Mouse (Mus musculus): Measurements from ENCODE around the gene Rad51d. TPM values are rescaled to one million over a fixed set of nuclear protein-coding genes. Genes with fewer than 3 reads are reported as not detected.

Rad51d gene
- 20.8 TPM for total RNA-seq (2023)

DNA sequence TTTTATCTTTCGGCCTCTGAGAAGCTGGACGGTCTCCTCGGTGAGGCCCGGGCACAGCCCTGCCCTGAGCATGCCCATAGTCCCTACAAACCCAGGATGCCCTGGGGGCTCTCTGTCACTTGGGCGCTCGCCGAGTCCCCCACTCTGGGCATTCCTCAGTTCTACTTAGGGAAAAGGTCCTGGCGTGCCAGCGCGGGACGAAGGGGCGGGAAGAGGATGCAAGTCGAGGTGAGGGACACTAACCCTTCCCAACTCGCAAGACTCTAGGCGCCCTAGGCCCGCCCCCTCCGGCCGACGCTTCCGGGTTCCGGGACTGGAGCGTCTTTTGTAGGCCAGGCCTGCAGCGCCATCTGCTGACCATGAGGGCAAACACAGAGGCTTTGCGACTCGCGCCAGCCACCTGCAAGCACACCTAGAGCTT is at the start of gene Rad51d:
Rad51d (minus strand) TSS at position 273 of the 421 bp plus-strand sequence.

DNA sequence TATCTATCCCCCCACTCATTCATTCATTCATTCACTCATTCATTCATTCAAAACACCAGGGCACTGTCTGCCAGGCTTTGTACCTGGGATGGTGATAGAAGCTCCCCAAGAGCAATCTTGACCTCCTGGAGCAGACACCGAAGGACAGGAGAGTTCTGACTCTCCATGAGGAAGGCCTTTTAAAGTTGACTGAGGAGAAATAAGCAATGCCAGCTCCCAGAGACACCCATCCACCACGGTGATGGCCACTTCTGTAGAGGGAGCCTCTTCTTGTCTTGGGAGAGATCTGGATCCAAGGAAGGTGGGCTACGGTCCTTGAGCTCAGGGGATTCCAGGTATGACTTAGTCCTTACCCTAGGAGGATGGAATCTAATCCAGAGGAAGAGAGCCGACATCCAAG is 19.8 kb upstream of the Rad51d start, which contains the start of gene Unc45b:
Unc45b (plus strand) TSS at position 301 of the 400 bp plus-strand sequence.

DNA sequence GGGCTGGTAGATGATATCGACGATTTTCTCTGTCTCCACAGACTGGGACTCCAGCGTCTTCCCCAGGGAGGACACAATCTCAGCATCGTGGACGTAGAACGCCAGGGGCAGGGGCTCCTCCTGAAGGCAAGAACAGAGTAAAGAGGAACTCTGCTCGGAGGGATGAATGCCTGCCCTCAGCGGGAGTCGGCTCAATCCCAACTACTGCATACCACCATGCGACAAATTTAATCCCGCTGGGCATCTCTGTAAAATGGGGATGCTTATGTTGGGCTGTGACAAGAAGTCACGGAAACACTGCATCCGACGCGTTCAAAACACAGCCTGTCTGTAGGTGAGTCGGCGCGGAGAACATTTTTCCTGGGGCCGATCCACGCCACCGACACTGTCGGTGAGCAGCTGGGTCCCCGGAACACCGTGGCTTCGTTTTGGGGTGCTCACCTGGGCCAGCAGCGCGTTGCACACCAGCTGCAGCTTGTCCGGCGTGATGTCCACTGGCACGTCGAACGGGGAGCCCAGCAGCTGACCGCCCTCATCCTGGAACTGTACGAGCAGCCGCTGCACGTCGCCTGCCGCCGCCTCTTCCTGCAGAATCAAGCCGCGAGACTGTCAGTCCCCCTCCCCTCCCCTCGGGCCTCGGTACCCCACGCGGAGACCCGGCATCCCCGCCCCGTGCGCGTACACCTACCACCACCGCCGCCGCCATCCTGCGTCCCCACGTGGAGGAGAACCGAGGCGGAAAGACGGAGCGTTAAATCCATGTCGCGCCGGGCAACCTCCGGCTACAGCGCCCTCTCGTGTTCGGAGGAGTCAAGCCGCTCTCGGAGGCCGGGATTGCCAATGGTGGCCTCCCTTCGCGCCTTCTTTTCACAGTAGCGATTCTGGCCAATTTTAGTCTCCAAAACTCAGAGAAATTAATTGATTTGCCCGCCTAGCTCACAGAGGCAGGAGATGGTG is 17.5 kb upstream of the Rad51d start, which contains the start of gene Nle1:
Nle1 (minus strand) TSS at position 761 of the 957 bp plus-strand sequence.

DNA sequence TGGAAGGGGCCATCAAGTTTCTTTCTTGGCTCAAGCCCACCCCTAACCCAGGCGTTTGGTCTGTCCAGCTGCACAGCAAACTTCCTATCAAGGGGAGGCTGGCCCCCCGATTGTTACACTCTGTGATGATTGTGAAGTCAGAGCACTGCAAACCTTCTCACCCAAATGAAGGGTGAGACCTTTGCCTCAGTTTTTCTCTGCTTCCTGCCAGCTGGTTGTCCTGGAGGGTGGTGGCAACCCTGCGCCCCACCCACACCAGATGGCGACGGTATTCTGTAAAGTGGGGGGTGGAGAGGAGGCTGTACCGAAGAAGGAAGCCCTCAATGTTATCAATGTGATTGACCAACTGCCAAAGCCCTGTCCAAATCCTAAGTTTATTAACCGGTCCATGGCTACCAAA is 1.5 kb upstream of the Rad51d start, which contains the start of gene Fndc8:
Fndc8 (plus strand) TSS at position 189 of the 400 bp plus-strand sequence.

DNA sequence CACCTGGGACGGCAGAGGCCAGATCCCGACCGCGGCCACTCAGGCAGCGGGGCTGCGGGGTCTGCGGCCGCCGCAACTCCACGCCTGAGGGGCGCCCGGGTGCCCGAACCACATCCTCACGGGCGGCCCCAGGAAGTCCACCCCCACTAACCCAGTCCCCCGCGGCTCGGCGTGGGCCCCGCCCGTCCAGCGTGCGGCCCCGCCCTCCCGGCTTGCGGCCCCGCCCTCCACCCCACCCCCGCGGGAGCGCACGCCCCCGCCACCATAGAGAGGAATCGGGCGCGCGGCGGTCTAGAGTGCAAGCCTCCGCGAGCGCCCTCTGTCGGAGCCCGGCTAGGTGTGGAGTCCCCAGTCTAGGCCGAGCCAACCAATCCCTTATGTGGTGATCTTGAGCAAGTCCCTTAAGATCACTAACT is 19.4 kb downstream of the Rad51d start, which contains the start of gene Rffl:
Rffl (minus strand) TSS at position 180 of the 416 bp plus-strand sequence.

Other genes with a start within 250 kb of the Rad51d start
- 0.62 TPM for gene Cct6b, start 126.3 kb downstream of the Rad51d start, total RNA-seq (2023)
- gene Zfp830, start 126.3 kb downstream of the Rad51d start, total RNA-seq (2023): 40.3 TPM
- 34.2 TPM for gene Lig3, start 109.5 kb downstream of the Rad51d start, total RNA-seq (2023)
- gene Rffl, start 19.4 kb downstream of the Rad51d start, total RNA-seq (2023): 19.4 TPM
- gene Fndc8, start 1.5 kb upstream of the Rad51d start, total RNA-seq (2023): not detected
- 109 TPM for gene Nle1, start 17.8 kb upstream of the Rad51d start, total RNA-seq (2023)
- not detected for gene Unc45b, start 19.9 kb upstream of the Rad51d start, total RNA-seq (2023)
- gene Slfn5, start 60.7 kb upstream of the Rad51d start, total RNA-seq (2023): 71.1 TPM
- gene Slfn9, start 101.2 kb upstream of the Rad51d start, total RNA-seq (2023): 17.7 TPM
- gene Slfn8, start 130.2 kb upstream of the Rad51d start, total RNA-seq (2023): 43.8 TPM
- gene Slfn2, start 174.5 kb upstream of the Rad51d start, total RNA-seq (2023): 186 TPM
- gene Slfn1, start 226.2 kb upstream of the Rad51d start, total RNA-seq (2023): 144 TPM

Measured in CD4-positive naive resting alpha-beta T cell, adult 57 days (primary cell).